Mouse (Mus musculus) MEL (cell line): ENCODE data around the gene Dppa4. TPM values are rescaled to one million over a fixed set of nuclear protein-coding genes. Genes with fewer than 3 reads are reported as not detected.
"Not testable (repeated sequence)": the region's sequence is repeated elsewhere in the genome, so short reads cannot be mapped to it uniquely, and the experiment has no call there.

ENCODE experiments used
- DNase-seq: peaks from one replicate; pipeline ENCODE4 v3.0.0; 2011; ENCODE audit warnings: low read depth, low spot score
- H3K27ac ChIP-seq: 2 replicates; pipeline ENCODE4 v1.5.1; 2012; ENCODE audit warnings: low read depth, mild to moderate bottlenecking, control low read depth, low read length, moderate library complexity; ENCODE audit not compliant: control insufficient read depth
- H3K27me3 ChIP-seq, 2 experiments: fragments of 150-350 bp in 1 of 2; sonication (generic) in 1 of 2; 2 replicates each; pipeline ENCODE4 v1.6.1; 2012; ENCODE audit warnings: low read length in 2 of 2, mild to moderate bottlenecking in 2 of 2, improper control_type of control experiment in 1 of 2, moderate library complexity in 1 of 2; ENCODE audit not compliant: insufficient read depth in 2 of 2, control insufficient read depth in 1 of 2
- H3K36me3 ChIP-seq, 2 experiments: 2 replicates each; pipeline ENCODE4 v1.6.1; 2012 to 2014; ENCODE audit warnings: low read length in 2 of 2, improper control_type of control experiment in 1 of 2, inconsistent platforms in 1 of 2, mild to moderate bottlenecking in 1 of 2; ENCODE audit not compliant: insufficient read depth in 2 of 2, control insufficient read depth in 1 of 2
- H3K4me1 ChIP-seq, 2 experiments: fragments of 150-350 bp in 1 of 2; sonication (generic) in 1 of 2; 2 replicates each; pipeline ENCODE4 v1.6.1; 2012; ENCODE audit warnings: low read length in 2 of 2, improper control_type of control experiment in 1 of 2, mild to moderate bottlenecking in 1 of 2; ENCODE audit not compliant: insufficient read depth in 2 of 2, control insufficient read depth in 1 of 2
- H3K4me3 ChIP-seq, 2 experiments: fragments of 150-350 bp in 1 of 2; sonication (generic) in 1 of 2; 2 replicates each; pipeline ENCODE4 v1.5.1; 2012; ENCODE audit warnings: low read depth in 2 of 2, low read length in 2 of 2, mild to moderate bottlenecking in 2 of 2, moderate library complexity in 2 of 2, control low read depth in 1 of 2, improper control_type of control experiment in 1 of 2; ENCODE audit not compliant: control insufficient read depth in 1 of 2, insufficient read depth in 1 of 2
- H3K79me2 ChIP-seq: 2 replicates; pipeline ENCODE4 v1.6.1; 2012; ENCODE audit warnings: mild to moderate bottlenecking, low read length, moderate library complexity; ENCODE audit not compliant: control insufficient read depth, poor library complexity, insufficient read depth
- H3K9ac ChIP-seq: 2 replicates; pipeline ENCODE4 v1.6.1; 2012; ENCODE audit warnings: low read depth, mild to moderate bottlenecking, control low read depth, low read length, moderate library complexity; ENCODE audit not compliant: control insufficient read depth, poor library complexity, severe bottlenecking
- H3K9me3 ChIP-seq: fragments of 150-350 bp; sonication (generic); replicated peaks from 2 replicates; pipeline ENCODE4 v1.6.1; 2012; ENCODE audit warnings: mild to moderate bottlenecking, low read length, improper control_type of control experiment, moderate library complexity; ENCODE audit not compliant: insufficient read depth
- BHLHE40 ChIP-seq: IDR thresholded peaks from 2 replicates; pipeline ENCODE4 v1.6.1; 2012; ENCODE audit warnings: low read depth, mild to moderate bottlenecking, inconsistent platforms, low read length, improper control_type of control experiment, borderline replicate concordance
- CTCF ChIP-seq, 3 experiments: IDR thresholded peaks in 2 of 3; conservative IDR thresholded peaks in 1 of 3; 2 replicates each; pipeline ENCODE4 v1.5.1; 2011 to 2012; ENCODE audit warnings: low read length in 3 of 3, low read depth in 2 of 3, mild to moderate bottlenecking in 2 of 3, improper control_type of control experiment in 1 of 3, inconsistent platforms in 1 of 3, mixed read lengths in 1 of 3, moderate library complexity in 1 of 3; ENCODE audit not compliant: control insufficient read depth in 1 of 3, insufficient read depth in 1 of 3, poor library complexity in 1 of 3, severe bottlenecking in 1 of 3
- E2F4 ChIP-seq: IDR thresholded peaks from 2 replicates; pipeline ENCODE4 v1.6.1; 2011; ENCODE audit warnings: low read depth, low read length, improper control_type of control experiment, borderline replicate concordance
- ELF1 ChIP-seq: IDR thresholded peaks from 2 replicates; pipeline ENCODE4 v1.6.1; 2014; ENCODE audit warnings: low read depth, mild to moderate bottlenecking, inconsistent platforms, low read length, improper control_type of control experiment, moderate library complexity
- EP300 ChIP-seq, 2 experiments: IDR thresholded peaks; 2 replicates each; pipeline ENCODE4 v1.6.1; 2011; ENCODE audit warnings: improper control_type of control experiment in 2 of 2, low read length in 2 of 2, low read depth in 1 of 2, mild to moderate bottlenecking in 1 of 2
- MXI1 ChIP-seq: IDR thresholded peaks from 2 replicates; pipeline ENCODE4 v1.6.1; 2011; ENCODE audit warnings: mild to moderate bottlenecking, low read depth, low read length, improper control_type of control experiment
- NRF1 ChIP-seq: IDR thresholded peaks from 2 replicates; pipeline ENCODE4 v1.6.1; 2014; ENCODE audit warnings: low read depth, mild to moderate bottlenecking, inconsistent platforms, low read length, improper control_type of control experiment, moderate library complexity; ENCODE audit not compliant: poor library complexity, insufficient read depth, severe bottlenecking
- POLR2AphosphoS2 ChIP-seq: IDR thresholded peaks from 2 replicates; pipeline ENCODE4 v1.6.1; 2011; ENCODE audit warnings: low read length, improper control_type of control experiment
- ZNF384 ChIP-seq: IDR thresholded peaks from 2 replicates; pipeline ENCODE4 v1.6.1; 2012; ENCODE audit warnings: low read depth, mild to moderate bottlenecking, inconsistent platforms, low read length, improper control_type of control experiment
- polyA plus RNA-seq, 2 experiments: library from polyadenylated mRNA; stranded (reverse) in 1 of 2; unstranded in 1 of 2; fragments of >175 nt in 1 of 2; fragments of >200 nt in 1 of 2; gene quantifications; 2 replicates each; pipeline versions ENCODE4 v1.2.1 to v1.2.4; 2012; ENCODE audit warnings: low replicate concordance in 2 of 2, low read depth in 1 of 2; ENCODE audit not compliant: insufficient read length in 2 of 2, insufficient read depth in 1 of 2, missing spikeins in 1 of 2
- total RNA-seq: library from RNA; depleted of rRNA; stranded (reverse); fragments of 300-350 nt; gene quantifications from 2 replicates; pipeline ENCODE4 v1.2.3, GENCODE M21; 2012

The Dppa4 gene
- total and polyA plus RNA-seq, 3 experiments = not detected

DNA sequence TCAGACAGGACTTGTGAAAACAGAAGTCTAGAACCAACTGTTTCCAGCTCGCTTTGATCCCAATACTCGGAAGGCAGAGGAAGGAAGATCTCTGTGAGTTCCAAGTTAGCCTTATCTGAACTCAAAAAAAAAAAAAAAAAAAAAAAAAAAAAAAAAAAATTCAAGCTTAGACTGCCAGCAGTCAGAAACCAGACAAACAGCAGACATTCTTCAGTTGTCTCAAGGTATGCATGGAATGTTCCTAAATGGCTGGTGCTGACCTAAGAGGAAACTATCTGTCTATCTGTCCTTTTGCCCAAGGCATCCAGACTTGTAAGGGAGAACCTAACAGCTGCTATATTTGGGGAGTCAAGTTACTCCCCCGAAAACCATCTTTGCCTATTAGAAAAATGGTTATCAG lies 20.4 kb downstream of the Dppa4 start:
- DNase-seq = no peak
- Histone ChIP-seq H3K36me3 (no peaks in the 10 kb centered on the region), H3K27ac (no peak overlapping the region), H3K9ac (no peak overlapping the region), H3K79me2 (no peaks in the 10 kb centered on the region), H3K9me3 (no peaks in the 10 kb centered on the region), H3K4me1 (no peaks in the 10 kb centered on the region), H3K27me3 (no peaks in the 10 kb centered on the region), H3K4me3 (no peak overlapping the region)
- no peak for TF ChIP-seq ZNF384
- no peak for TF ChIP-seq BHLHE40
- TF ChIP-seq ELF1 = no peak
- TF ChIP-seq E2F4 = no peak
- TF ChIP-seq CTCF (IDR thresholded peaks at IDR 0.05 in 2 of 3, conservative IDR thresholded peaks at IDR 0.05 in 1 of 3; ENCODE audit: control insufficient read depth in 1 of 3, insufficient read depth in 1 of 3, low read depth in 2 of 3, low read length in 3 of 3, poor library complexity in 1 of 3, severe bottlenecking in 1 of 3) = no peak
- TF ChIP-seq NRF1 = no peak

GRCm38 (mm10) chr16:48308916-48309315 lies 25.4 kb downstream of the Dppa4 start:
- H3K4me3 ChIP-seq, H3K79me2 ChIP-seq, H3K27me3 ChIP-seq, H3K27ac ChIP-seq, H3K9ac ChIP-seq, DNase-seq, H3K9me3 ChIP-seq, H3K36me3 ChIP-seq, H3K4me1 ChIP-seq: not testable (repeated sequence)

GRCm38 (mm10) chr16:48309912-48310630 lies 26.5 kb downstream of the Dppa4 start:
- no peaks in the 10 kb centered on the region for H3K27me3 ChIP-seq
- DNase-seq = no peak
- H3K9ac ChIP-seq = no peak overlapping the region
- TF ChIP-seq EP300 (IDR thresholded peaks at IDR 0.05; ENCODE audit: low read depth in 1 of 2, low read length in 2 of 2) (no peak), POLR2AphosphoS2 (no peak)
- no peak overlapping the region for H3K27ac ChIP-seq
- H3K4me3 ChIP-seq = no peak overlapping the region
- H3K4me1 ChIP-seq = no peaks in the 10 kb centered on the region
- H3K36me3 ChIP-seq = no peaks in the 10 kb centered on the region
- no peaks in the 10 kb centered on the region for H3K9me3 ChIP-seq
- no peaks in the 10 kb centered on the region for H3K79me2 ChIP-seq

- Histone ChIP-seq H3K9ac (no peak overlapping the region), H3K36me3 (no peaks in the 10 kb centered on the region), H3K27ac (no peak overlapping the region), H3K79me2 (no peaks in the 10 kb centered on the region), H3K4me3 (no peak overlapping the region), H3K27me3 (no peaks in the 10 kb centered on the region), H3K9me3 (no peaks in the 10 kb centered on the region), H3K4me1 (no peaks in the 10 kb centered on the region)
- TF ChIP-seq MXI1 (no peak), E2F4 (no peak)
- DNase-seq = no peak
Observed at GRCm38 (mm10) chr16:48315294-48315693, 31.8 kb downstream of the Dppa4 start.
